Mouse (Mus musculus): ENCODE results near the gene Camta1.
"Not testable (repeated sequence)": the region's sequence is repeated elsewhere in the genome, so short reads cannot be mapped to it uniquely, and the experiment has no call there.

The Camta1 gene

GRCm38 (mm10) chr4:151059566-151059965 lies 802.1 kb downstream of the Camta1 start:
- no peak for DNase-seq (ENCODE audit: low spot score in 2 of 2)

DNA sequence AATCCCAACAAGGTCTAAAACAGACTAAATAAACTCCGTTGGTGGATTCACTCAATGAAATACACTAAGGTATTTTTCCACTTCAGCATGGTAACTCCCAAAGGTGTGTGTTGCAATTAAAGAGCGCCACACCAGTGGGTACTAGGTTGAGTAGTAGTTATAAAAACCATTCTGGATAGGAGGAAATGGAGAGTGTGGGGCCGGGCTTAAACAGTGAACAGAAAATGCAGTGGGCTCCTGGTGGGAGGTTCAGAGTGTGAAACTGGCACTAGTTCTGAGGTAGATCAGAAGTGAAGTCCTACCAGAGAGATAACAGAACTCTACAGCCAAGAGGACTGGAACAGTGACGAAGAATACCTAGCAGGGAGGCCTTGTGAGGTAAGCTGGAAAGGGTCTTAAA lies 803.0 kb downstream of the Camta1 start:
- no peak for DNase-seq (ENCODE audit: low spot score in 2 of 2)

GRCm38 (mm10) chr4:151057347-151058321 lies 804.0 kb downstream of the Camta1 start, which contains the start of gene Vamp3:
Gene Vamp3 (minus strand): TSS chr4:151057963.
- peak; percentile 98 for DNase-seq (ENCODE audit: low spot score in 2 of 2)

DNA sequence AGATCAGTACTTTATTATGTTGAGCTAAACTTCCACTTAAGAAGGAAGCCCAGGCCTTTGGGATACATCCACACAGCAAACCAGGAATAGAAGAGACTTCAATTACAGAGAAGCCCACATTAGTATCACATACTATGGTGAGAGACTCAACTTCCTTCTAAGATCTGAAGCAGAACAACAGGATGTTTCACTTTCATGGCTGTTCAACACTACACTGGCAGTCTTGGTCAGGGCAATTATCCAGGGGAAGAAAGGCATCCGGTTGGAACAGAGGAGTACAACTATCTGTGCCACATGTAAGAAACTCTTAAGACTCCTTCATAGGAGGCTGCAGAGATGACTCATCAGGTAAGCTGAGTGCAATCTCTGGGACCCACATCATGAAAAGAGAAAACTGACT lies 810.5 kb downstream of the Camta1 start:
- DNase-seq (ENCODE audit: low spot score in 2 of 2), result no peak

DNA sequence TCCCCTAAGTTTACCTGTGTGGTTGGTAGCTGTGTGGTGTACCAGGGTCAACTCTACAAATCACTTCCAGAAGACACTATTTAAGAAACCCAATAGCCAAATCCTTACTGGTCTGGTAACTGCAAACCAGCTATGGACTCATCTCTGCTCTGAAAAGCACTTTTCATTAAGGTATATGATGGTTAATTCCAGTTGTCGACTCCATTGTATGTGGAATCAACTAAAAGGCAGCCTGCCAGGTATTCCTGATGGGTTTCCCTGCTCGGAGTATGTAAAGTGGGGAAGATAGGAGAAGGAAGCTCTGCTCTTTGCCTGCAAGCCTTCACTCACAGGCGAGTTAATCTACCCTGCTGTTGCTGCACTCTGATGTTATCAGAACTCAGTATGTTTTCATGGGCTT lies 815.2 kb downstream of the Camta1 start:
- DNase-seq (ENCODE audit: low spot score in 2 of 2), result no peak

GRCm38 (mm10) chr4:151044944-151045570 lies 816.6 kb downstream of the Camta1 start:
- DNase-seq (ENCODE audit: low spot score in 2 of 2), result no peak

- peak; percentile 91 to 94 for DNase-seq (ENCODE audit: low spot score in 2 of 2)
Measured at GRCm38 (mm10) chr4:151044037-151044943, 817.4 kb downstream of the Camta1 start, which contains the start of gene Per3. Gene Per3 (minus strand): TSS chr4:151044665.

DNA sequence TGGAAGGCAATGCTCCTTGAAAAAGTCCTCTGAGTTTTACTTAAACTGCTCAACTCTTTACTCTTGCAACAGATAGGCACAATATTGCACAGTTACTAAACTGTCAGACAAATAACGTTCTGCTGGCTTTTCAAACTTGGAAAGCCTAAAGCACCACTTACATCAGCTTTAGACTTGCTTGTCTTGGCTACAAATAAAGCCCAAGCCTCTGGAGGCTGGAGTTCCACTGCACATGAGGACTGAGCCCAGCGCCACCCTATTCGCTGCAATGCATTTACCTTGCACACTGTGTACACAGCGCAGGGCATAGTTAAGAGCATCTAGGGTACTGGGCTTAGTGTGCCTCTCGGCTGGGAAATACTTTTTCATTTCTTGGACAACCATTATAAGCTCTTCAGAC lies 818.4 kb downstream of the Camta1 start:
- DNase-seq (ENCODE audit: low spot score in 2 of 2), result no peak

DNA sequence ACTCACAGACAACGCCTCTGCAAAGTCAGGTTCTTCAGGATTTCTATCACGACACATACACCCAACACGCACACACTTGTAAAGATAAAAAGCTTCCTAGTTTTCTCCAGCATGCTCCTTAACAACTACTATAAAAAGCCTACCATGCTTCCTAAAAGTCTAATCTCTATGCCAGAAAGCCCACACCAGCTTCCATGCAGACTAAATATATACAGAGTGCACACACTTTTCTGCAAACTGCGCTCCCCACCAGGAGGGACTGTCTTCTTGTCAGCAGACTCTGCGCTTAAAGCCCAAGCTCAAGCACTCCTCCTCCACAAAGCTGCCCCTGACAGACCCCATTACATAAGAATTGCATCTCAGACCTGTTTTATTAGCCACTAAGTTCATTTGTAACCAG lies 820.2 kb downstream of the Camta1 start:
- no peak for DNase-seq (ENCODE audit: low spot score in 2 of 2)

- no peak for DNase-seq (ENCODE audit: low spot score in 2 of 2)
Measured at GRCm38 (mm10) chr4:151037800-151038199, 823.9 kb downstream of the Camta1 start.

- no peak for DNase-seq (ENCODE audit: low spot score in 2 of 2)
Measured at GRCm38 (mm10) chr4:151036521-151036920, 825.2 kb downstream of the Camta1 start.

- no peak for DNase-seq (ENCODE audit: low spot score in 2 of 2)
Measured at GRCm38 (mm10) chr4:151027001-151027400, 834.7 kb downstream of the Camta1 start.

DNA sequence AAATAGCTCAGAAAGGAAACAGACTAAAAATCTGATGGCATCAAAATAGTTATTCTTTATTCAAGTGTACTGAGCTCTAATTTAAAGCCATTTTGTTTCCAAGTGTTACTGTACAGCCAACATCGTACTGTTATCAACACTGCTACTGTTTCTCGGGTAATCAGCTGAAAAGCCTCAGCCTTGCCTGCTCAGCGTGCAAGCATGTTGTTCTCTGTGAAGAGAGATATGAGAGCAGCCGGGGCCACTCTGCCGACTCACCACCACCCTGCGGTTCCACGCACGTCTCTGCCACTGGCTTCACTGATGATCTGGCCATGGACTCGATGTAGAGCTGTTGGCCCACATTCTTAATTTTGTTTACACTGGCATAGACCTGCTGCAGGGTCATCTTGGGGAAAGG lies 837.5 kb downstream of the Camta1 start:
- no peak for DNase-seq (ENCODE audit: low spot score in 2 of 2)

- DNase-seq (ENCODE audit: low spot score in 2 of 2), result not testable (repeated sequence)
Measured at GRCm38 (mm10) chr4:151017356-151017755, 844.3 kb downstream of the Camta1 start.

DNA sequence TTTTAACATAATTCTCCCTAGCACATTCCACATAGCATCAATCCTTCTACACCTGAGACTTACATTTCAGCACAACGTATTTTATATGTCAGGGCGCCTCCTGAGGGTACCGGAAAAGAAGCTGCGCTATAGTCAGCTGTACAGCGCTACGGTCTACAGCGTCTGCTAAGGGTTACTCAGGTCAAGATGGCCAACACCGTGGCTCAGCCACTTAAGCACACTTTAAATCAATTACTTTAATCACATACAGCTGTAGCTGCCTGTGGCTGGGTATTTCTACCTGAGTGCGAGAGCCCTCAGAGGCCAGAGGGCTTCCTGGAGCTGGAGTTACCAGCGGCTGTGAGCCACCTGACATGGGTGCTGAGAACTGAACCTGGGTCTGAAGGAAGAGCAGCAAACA lies 845.7 kb downstream of the Camta1 start:
- DNase-seq (ENCODE audit: low spot score in 2 of 2), result no peak

DNA sequence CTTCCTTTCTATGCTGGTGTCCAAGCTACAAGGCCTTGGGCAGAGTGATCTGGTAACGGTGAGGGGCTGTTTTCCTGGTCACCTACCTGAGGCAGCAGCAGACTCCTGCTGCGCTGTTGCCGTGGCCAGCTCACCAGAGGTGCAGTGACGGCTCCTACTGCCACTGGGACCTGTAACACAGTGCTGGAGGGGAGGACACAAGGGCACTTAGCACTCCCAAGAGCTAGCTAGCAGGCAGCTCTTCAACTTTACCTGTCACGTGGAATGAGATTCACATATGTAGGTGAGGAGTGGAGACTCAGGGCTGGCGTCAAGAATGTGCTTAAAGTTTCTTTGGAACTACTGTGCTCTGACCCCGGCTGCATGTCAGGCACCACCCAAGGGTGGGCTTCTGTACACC lies 851.4 kb downstream of the Camta1 start:
- no peak for DNase-seq (ENCODE audit: low spot score in 2 of 2)

GRCm38 (mm10) chr4:151006945-151007344 lies 854.7 kb downstream of the Camta1 start:
- DNase-seq (ENCODE audit: low spot score in 2 of 2), result no peak

GRCm38 (mm10) chr4:151005656-151006318 lies 855.9 kb downstream of the Camta1 start:
- no peak for DNase-seq (ENCODE audit: low spot score in 2 of 2)

DNA sequence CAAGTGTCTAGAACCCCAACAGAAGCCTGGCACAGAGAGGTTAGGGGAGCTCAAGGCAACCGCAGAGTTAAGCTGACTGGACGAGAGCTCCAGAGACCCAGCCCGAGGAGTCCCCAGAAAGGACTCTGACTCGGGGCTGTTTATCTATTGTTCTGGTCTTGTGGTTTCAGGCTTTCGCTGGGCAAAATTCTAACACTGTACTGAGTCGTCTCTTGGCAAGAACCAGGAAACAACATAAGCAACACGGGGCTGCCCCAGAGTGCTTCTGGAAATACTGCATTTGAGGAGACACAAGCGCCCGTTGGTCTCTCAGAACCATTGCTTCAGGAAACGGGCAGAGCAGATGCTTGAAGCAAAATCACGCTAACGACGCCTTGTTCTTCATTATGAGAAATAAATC lies 860.3 kb downstream of the Camta1 start:
- DNase-seq (ENCODE audit: low spot score in 2 of 2), result no peak

GRCm38 (mm10) chr4:150998626-150999025 lies 863.0 kb downstream of the Camta1 start:
- DNase-seq (ENCODE audit: low spot score in 2 of 2), result no peak

DNA sequence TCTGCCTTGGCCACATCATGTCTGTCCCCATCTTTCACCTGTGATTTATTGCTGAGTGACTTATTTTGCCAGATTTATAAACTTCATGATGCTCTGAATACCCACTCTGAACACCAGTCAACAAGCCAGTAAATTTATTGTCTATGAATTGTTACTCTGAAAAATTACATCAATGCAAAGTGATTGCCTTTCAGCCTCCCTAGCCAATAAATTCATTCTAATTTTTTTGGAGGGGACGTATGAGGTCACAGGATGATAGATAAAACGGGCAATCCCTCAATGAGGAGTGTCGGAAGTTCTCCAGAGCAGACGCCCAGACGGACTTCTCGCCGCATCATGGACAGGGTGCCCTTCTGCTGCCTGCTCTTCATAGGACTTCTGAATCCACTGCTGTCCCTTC lies 864.9 kb downstream of the Camta1 start, which contains the start of gene Uts2:
Gene Uts2 (plus strand): TSS at position 301 of the 400 bp plus-strand sequence.
- DNase-seq (ENCODE audit: low spot score in 2 of 2), result no peak
